Mouse (Mus musculus): ENCODE results near the gene Med26. TPM values are rescaled to one million over a fixed set of nuclear protein-coding genes. Genes with fewer than 3 reads are reported as not detected.
A peak's percentile ranks its signal among the peaks of the same experiment; 100 is the strongest.

Med26 gene
- total and polyA plus RNA-seq, 3 experiments = 14.1 to 28.3 TPM; not detected in 1

GRCm38 (mm10) chr8:72590198-72590597 lies 42.1 kb upstream of the Med26 start:
- no peaks in the 10 kb centered on the region for H3K79me2 ChIP-seq (ENCODE audit: control insufficient read depth, insufficient read depth, low read length, poor library complexity)
- no peaks in the 10 kb centered on the region for H3K27me3 ChIP-seq (ENCODE audit: control insufficient read depth in 1 of 2, insufficient read depth in 2 of 2, low read length in 2 of 2)
- peak; percentile 80 for DNase-seq (ENCODE audit: low read depth, low spot score)
- H3K27ac ChIP-seq (ENCODE audit: control insufficient read depth, low read depth, low read length) = no peak overlapping the region
- no peaks in the 10 kb centered on the region for H3K36me3 ChIP-seq (ENCODE audit: control insufficient read depth in 1 of 2, insufficient read depth in 2 of 2, low read length in 2 of 2)
- no peak for TF ChIP-seq ZNF384 (IDR thresholded peaks at IDR 0.05; ENCODE audit: low read depth, low read length)
- peak; percentile 65 for TF ChIP-seq ZC3H11A (IDR thresholded peaks at IDR 0.05; ENCODE audit: low read depth, low read length)
- peak; percentile 34; the same call in 1 of the 2 replicates for TF ChIP-seq SIN3A (IDR thresholded peaks at IDR 0.05; ENCODE audit: low read length)
- peak; percentile 60 for TF ChIP-seq SMC3 (IDR thresholded peaks at IDR 0.05; ENCODE audit: low read depth, low read length)
- no peak for TF ChIP-seq HCFC1 (IDR thresholded peaks at IDR 0.05; ENCODE audit: low read depth, low read length)
- TF ChIP-seq JUND (IDR thresholded peaks at IDR 0.05; ENCODE audit: low read depth, low read length) = peak; percentile 95
- TF ChIP-seq RAD21 (IDR thresholded peaks at IDR 0.05; ENCODE audit: low read depth, low read length) = peak; percentile 65
- TF ChIP-seq CTCF (IDR thresholded peaks at IDR 0.05 in 2 of 3, conservative IDR thresholded peaks at IDR 0.05 in 1 of 3; ENCODE audit: control insufficient read depth in 1 of 3, insufficient read depth in 1 of 3, low read depth in 2 of 3, low read length in 3 of 3, poor library complexity in 1 of 3, severe bottlenecking in 1 of 3) = peak; percentile 36 to 58 (median 58)
- no peak overlapping the region for H3K9ac ChIP-seq (ENCODE audit: control insufficient read depth, low read depth, low read length, poor library complexity, severe bottlenecking)
- H3K9me3 ChIP-seq (replicated peaks; ENCODE audit: insufficient read depth, low read length) = no peaks in the 10 kb centered on the region
- H3K4me1 ChIP-seq (ENCODE audit: control insufficient read depth in 1 of 2, insufficient read depth in 2 of 2, low read length in 2 of 2) = no peaks in the 10 kb centered on the region
- H3K4me3 ChIP-seq (ENCODE audit: control insufficient read depth in 1 of 2, insufficient read depth in 1 of 2, low read depth in 2 of 2, low read length in 2 of 2) = no peak overlapping the region

GRCm38 (mm10) chr8:72589286-72589685 lies 41.2 kb upstream of the Med26 start:
- H3K79me2 ChIP-seq (ENCODE audit: control insufficient read depth, insufficient read depth, low read length, poor library complexity) = no peaks in the 10 kb centered on the region
- TF ChIP-seq ZKSCAN1 (IDR thresholded peaks at IDR 0.05; ENCODE audit: low read depth, low read length) (no peak), RCOR1 (IDR thresholded peaks at IDR 0.05; ENCODE audit: low read depth, low read length) (no peak), GABPA (IDR thresholded peaks at IDR 0.05; ENCODE audit: low read depth, low read length) (no peak), MAX (IDR thresholded peaks at IDR 0.05; ENCODE audit: low read length) (no peak), USF1 (IDR thresholded peaks at IDR 0.05; ENCODE audit: low read depth, low read length) (no peak), CHD2 (IDR thresholded peaks at IDR 0.05; ENCODE audit: low read length) (no peak), MAFK (IDR thresholded peaks at IDR 0.05; ENCODE audit: borderline replicate concordance, low read depth, low read length) (no peak), MYC (IDR thresholded peaks at IDR 0.05; ENCODE audit: low read depth, low read length) (no peak), EP300 (IDR thresholded peaks at IDR 0.05; ENCODE audit: low read depth in 1 of 2, low read length in 2 of 2) (no peak)
- no peaks in the 10 kb centered on the region for H3K27me3 ChIP-seq (ENCODE audit: control insufficient read depth in 1 of 2, insufficient read depth in 2 of 2, low read length in 2 of 2)
- H3K4me3 ChIP-seq (ENCODE audit: control insufficient read depth in 1 of 2, insufficient read depth in 1 of 2, low read depth in 2 of 2, low read length in 2 of 2) = no peak overlapping the region
- H3K27ac ChIP-seq (ENCODE audit: control insufficient read depth, low read depth, low read length) = no peak overlapping the region
- H3K9ac ChIP-seq (ENCODE audit: control insufficient read depth, low read depth, low read length, poor library complexity, severe bottlenecking) = no peak overlapping the region
- H3K36me3 ChIP-seq (ENCODE audit: control insufficient read depth in 1 of 2, insufficient read depth in 2 of 2, low read length in 2 of 2) = no peaks in the 10 kb centered on the region
- H3K9me3 ChIP-seq (replicated peaks; ENCODE audit: insufficient read depth, low read length) = no peaks in the 10 kb centered on the region
- H3K4me1 ChIP-seq (ENCODE audit: control insufficient read depth in 1 of 2, insufficient read depth in 2 of 2, low read length in 2 of 2) = no peaks in the 10 kb centered on the region
- no peak for DNase-seq (ENCODE audit: low read depth, low spot score)
